Mouse (Mus musculus) kidney, postnatal 0 days (tissue): ENCODE results near the gene Ncbp2. TPM values are rescaled to one million over a fixed set of nuclear protein-coding genes. Genes with fewer than 3 reads are reported as not detected.
A peak's percentile ranks its signal among the peaks of the same experiment; 100 is the strongest.
"Not testable (repeated sequence)": the region's sequence is repeated elsewhere in the genome, so short reads cannot be mapped to it uniquely, and the experiment has no call there.

ENCODE experiments used
- ATAC-seq: fragments of 200-750 bp; cut with Nextera tagmentation; replicated peaks from 2 replicates; pipeline ENCODE4 v1.8.0; 2017; ENCODE audit warnings: low read depth, moderate number of reproducible peaks, moderate TSS enrichment, moderate library complexity; ENCODE audit not compliant: low FRiP score
- DNase-seq: peaks from one replicate; pipeline ENCODE4 v3.0.0-alpha.2; 2016; ENCODE audit warnings: low spot score
- H3K27ac ChIP-seq: fragments of 300-500 bp; sonication (generic); 2 replicates; pipeline ENCODE4 v1.5.1; 2014; ENCODE audit warnings: mild to moderate bottlenecking
- H3K27me3 ChIP-seq: fragments of 300-500 bp; sonication (generic); 2 replicates; pipeline ENCODE4 v1.6.1; 2014; ENCODE audit warnings: low read length, mixed read lengths; ENCODE audit not compliant: insufficient read depth
- H3K36me3 ChIP-seq: fragments of 300-500 bp; sonication (generic); 2 replicates; pipeline ENCODE4 v1.6.1; 2014; ENCODE audit warnings: low read length, mixed read lengths; ENCODE audit not compliant: insufficient read depth
- H3K4me1 ChIP-seq: fragments of 300-500 bp; sonication (generic); replicated peaks from 2 replicates; pipeline ENCODE4 v1.6.1; 2014; ENCODE audit warnings: antibody characterized with exemption, low read length, mixed read lengths; ENCODE audit not compliant: insufficient read depth
- H3K4me2 ChIP-seq: fragments of 300-500 bp; sonication (generic); 2 replicates; pipeline ENCODE4 v1.6.1; 2014; ENCODE audit warnings: mild to moderate bottlenecking, low read length, moderate library complexity, mixed read lengths
- H3K4me3 ChIP-seq: fragments of 300-500 bp; sonication (generic); replicated peaks from 2 replicates; pipeline ENCODE4 v1.5.1; 2014; ENCODE audit warnings: low read depth, low read length
- H3K9ac ChIP-seq: fragments of 300-500 bp; sonication (generic); 2 replicates; pipeline ENCODE4 v1.6.1; 2014; ENCODE audit warnings: low read depth, low read length
- H3K9me3 ChIP-seq: fragments of 300-500 bp; sonication (generic); replicated peaks from 2 replicates; pipeline ENCODE4 v1.6.1; 2016; ENCODE audit warnings: low read length, inconsistent platforms, mixed read lengths
- CTCF ChIP-seq: IDR thresholded peaks from 2 replicates; pipeline ENCODE4 v1.5.1; 2016; ENCODE audit warnings: antibody characterized with exemption, low read depth, mild to moderate bottlenecking, moderate library complexity
- WGBS: fragments of 180-500 bp; shearing (Covaris S2); extraction: QIAGEN DNeasy Blood & Tissue Kit; methylation state at CpG from one replicate; pipeline ENCODE4 v1.1.7; 2014; 5-methylcytosine and 5-hydroxymethylcytosine counted together
- polyA plus RNA-seq: library from polyadenylated mRNA; unstranded; fragments of >200 nt; fragmentation: Nextera tagmentation; extraction: Ambion mirVana; gene quantifications from 2 replicates; pipeline ENCODE4 v1.2.1, GENCODE M21; 2015

Ncbp2 gene
- polyA plus RNA-seq, 1 experiment from 2014 or later: 79.1 TPM

DNA sequence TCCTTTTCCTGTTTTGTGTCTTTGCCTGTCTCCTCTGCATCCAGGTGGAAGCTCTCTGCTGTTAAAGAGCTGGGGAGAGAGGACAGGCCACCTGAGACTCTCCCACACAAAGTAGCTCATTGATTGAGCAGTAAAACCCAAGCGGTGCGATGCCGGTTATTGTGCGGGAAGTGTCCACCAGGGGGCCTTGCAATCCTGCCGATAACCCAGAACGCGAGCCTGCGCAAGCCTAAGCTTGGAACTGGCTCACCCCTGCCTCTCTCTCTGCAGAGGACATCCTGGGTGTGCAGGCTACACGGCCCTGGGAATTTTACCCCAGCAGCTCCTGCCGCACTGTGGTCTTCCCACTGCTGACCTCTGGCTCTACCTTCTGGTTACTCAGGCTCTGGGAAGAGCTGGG, 4.3 kb upstream of the Ncbp2 start:
- Histone ChIP-seq H3K9me3 (no peaks in the 10 kb centered on the region), H3K4me3 (no peak overlapping the region), H3K9ac (no peak overlapping the region), H3K4me1 (peaks cover 11% of the 10 kb centered on the region), H3K36me3 (no peaks in the 10 kb centered on the region), H3K27ac (no peak overlapping the region), H3K4me2 (no peak overlapping the region), H3K27me3 (no peaks in the 10 kb centered on the region)
- DNase-seq (peak; percentile 86), ATAC-seq (peak; percentile 35; the same call in 1 of the 2 replicates)
- 3% methylated on average over 10 of the region's 10 CpGs for WGBS
- peak; percentile 83 for TF ChIP-seq CTCF

DNA sequence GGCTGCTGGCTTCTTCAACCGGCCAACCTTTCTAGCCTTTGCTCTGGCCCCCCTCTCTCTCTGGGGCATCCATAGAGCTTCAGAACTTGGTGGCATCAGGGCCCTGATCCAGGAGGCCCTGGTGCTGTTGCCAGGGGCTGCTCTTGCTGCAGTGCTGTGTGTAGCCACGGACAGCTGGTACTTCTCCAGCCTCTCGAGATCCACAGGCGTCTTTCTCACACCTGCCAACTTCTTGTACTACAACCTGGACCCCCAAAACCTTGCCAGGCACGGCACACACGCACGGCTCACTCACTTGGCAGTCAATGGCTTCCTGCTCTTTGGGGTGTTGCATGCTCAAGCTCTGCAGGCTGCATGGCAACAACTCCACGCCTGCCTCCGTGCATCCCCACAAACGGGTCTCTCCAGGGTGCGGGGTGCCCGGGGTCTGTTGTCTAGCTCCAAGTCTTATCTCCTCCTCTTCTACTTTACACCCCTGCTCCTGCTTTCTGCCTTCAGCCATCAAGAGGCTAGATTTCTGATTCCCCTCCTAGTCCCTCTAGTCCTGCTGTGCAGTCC, 3.5 kb upstream of the Ncbp2 start:
- Histone ChIP-seq H3K4me2 (no peak overlapping the region), H3K4me1 (peaks cover 11% of the 10 kb centered on the region), H3K36me3 (no peaks in the 10 kb centered on the region), H3K27ac (no peak overlapping the region), H3K4me3 (no peak overlapping the region), H3K9ac (no peak overlapping the region), H3K9me3 (no peaks in the 10 kb centered on the region), H3K27me3 (no peaks in the 10 kb centered on the region)
- ATAC-seq (no peak), DNase-seq (no peak)
- 92% methylated on average over 12 of the region's 12 CpGs for WGBS
- TF ChIP-seq CTCF: no peak

DNA sequence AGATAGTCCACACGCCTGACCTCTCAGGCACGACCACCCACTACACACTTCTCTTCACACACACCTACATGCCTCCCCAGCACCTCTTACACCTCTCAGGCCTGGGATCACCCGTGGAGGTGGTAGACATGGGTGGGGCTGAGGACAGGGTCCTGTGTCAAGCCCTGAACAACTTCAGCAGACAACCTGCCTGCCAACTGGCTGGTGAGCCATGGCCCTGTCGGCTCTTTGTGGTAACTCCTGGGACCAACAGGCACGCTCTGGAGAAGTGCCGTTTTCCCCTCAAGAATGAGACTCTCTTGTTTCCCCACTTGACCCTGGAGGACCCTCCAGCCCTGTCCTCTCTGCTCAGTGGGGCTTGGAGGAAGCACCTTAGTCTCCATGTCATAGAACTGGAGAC, 2.9 kb upstream of the Ncbp2 start:
- no peak overlapping the region for H3K4me3 ChIP-seq

DNA sequence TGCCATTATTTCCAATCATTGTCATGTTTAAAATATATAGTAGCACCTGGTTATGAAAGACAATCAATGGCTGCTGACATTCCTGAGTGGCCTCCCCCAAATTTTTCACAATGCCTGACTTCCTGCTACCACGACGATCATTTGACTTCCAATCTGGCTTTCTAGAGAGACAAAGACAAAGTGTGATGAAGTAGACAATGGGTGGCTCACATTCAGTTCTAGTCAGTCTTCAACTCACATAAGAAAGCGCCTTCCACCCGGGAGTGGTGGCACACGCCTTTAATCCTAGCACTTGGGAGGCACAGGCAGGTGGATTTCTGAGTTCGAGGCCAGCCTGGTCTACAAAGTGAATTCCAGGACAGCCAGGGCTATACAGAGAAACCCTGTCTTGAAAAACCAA, 2.3 kb upstream of the Ncbp2 start:
- not testable (repeated sequence) for ATAC-seq, H3K36me3 ChIP-seq, H3K9ac ChIP-seq, H3K4me2 ChIP-seq, H3K27ac ChIP-seq, H3K9me3 ChIP-seq, H3K27me3 ChIP-seq, DNase-seq, H3K4me3 ChIP-seq
- WGBS: 90% methylated on average over 6 of the region's 6 CpGs
- peaks cover 11% of the 10 kb centered on the region for H3K4me1 ChIP-seq

More for the DNA sequence above, 2.9 kb upstream of the Ncbp2 start:
- no peaks in the 10 kb centered on the region for H3K9me3 ChIP-seq
- DNase-seq: no peak
- H3K36me3 ChIP-seq: 0 out of 2 replicates have a peak, but pooled peaks cover 4% of the 10 kb centered on the region
- no peak for ATAC-seq
- WGBS: 87% methylated on average over 6 of the region's 6 CpGs
- H3K4me1 ChIP-seq: peaks cover 11% of the 10 kb centered on the region
- no peak overlapping the region for H3K4me2 ChIP-seq
- no peak overlapping the region for H3K27ac ChIP-seq
- no peak for TF ChIP-seq CTCF
- no peak overlapping the region for H3K9ac ChIP-seq
- H3K27me3 ChIP-seq: no peaks in the 10 kb centered on the region

DNA sequence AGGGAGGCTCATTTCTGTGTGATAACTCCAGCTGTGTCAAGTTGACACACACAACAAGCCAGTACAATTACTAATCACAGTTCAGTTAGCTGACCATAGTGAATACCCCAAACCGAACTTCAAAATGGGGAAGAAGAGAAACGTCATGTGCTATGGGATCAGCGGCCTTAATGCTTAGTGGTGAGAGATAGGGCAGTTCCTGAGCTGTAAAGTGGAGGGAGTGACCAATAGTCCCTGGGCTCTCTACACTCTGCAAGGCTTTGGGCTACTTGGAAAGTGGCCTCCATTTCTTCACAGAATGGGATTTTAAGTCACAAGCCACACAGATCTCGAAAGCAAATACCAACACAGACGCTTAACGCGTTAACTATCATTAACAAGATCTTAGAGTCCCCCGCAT, 980 bp upstream of the Ncbp2 start:
- H3K4me2 ChIP-seq: peak overlapping the region; percentile 87
- peak overlapping the region; percentile 84 for H3K9ac ChIP-seq
- WGBS: 25% methylated on average over 8 of the region's 8 CpGs
- no peak for TF ChIP-seq CTCF
- H3K27me3 ChIP-seq: no peaks in the 10 kb centered on the region
- H3K9me3 ChIP-seq: no peaks in the 10 kb centered on the region
- H3K36me3 ChIP-seq: 0 out of 2 replicates have a peak, but pooled peaks cover 6% of the 10 kb centered on the region
- no peak for ATAC-seq
- peak overlapping the region; percentile 84 for H3K4me3 ChIP-seq
- H3K4me1 ChIP-seq: peaks cover 11% of the 10 kb centered on the region
- DNase-seq: no peak
- H3K27ac ChIP-seq: peak overlapping the region; percentile 89; the same call in 1 of the 2 replicates

DNA sequence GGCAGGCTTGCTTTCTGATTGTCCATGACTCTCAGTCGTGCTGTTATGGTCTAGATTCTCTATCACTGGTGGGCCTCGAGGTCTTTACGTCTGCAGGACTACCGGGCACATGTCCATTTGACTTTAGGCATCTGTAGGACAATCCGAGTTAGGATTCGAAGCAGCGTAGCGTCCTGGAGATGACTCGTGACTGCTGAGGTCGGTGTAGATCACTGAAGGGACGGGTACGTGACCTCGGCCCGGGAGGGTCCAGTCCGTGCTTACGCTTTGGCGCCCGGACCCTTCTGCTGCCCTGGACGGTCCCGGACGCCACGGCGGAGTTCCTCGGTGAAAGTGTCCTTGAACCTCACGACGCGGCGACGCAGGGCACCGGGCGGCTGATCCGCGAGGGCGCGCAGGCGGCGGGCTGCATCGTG, 404 bp upstream of the Ncbp2 start:
- Histone ChIP-seq H3K9ac (peak overlapping the region; percentile 84), H3K9me3 (no peaks in the 10 kb centered on the region), H3K4me3 (peak overlapping the region; percentile 84), H3K4me2 (peak overlapping the region; percentile 87), H3K36me3 (0 out of 2 replicates have a peak, but pooled peaks cover 6% of the 10 kb centered on the region), H3K27ac (peak overlapping the region; percentile 89), H3K27me3 (no peaks in the 10 kb centered on the region), H3K4me1 (peaks cover 11% of the 10 kb centered on the region)
- TF ChIP-seq CTCF: no peak
- under 1% methylated on average over 38 of the region's 38 CpGs for WGBS
- ATAC-seq: peak; percentile 67; the same call in 1 of the 2 replicates
- DNase-seq: no peak

DNA sequence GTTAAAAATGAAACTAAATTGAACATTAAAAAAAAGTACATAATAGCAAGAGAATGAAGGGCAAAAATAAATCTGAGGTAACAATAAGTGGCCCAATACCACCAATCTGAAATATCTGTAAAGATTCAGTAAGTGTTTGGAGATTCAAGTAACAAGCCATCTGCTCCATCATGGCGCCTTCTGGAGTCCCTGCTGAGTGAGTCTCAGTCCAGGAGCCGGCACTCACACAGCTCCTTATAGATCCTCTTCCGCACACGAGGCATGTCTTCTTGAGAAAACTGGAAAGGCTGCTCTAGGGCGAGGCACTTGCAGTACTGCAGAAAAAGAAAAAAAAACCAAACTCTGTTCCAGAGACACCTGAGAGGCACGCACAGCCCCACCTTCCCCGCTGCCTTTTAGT, 14.9 kb downstream of the Ncbp2 start:
- H3K9ac ChIP-seq: no peak overlapping the region
- no peak overlapping the region for H3K27ac ChIP-seq
- H3K36me3 ChIP-seq: peaks cover 45% of the 10 kb centered on the region
- H3K9me3 ChIP-seq: no peaks in the 10 kb centered on the region
- no peaks in the 10 kb centered on the region for H3K4me1 ChIP-seq
- H3K4me2 ChIP-seq: no peak overlapping the region
- H3K4me3 ChIP-seq: no peak overlapping the region
- ATAC-seq (no peak), DNase-seq (no peak)
- H3K27me3 ChIP-seq: no peaks in the 10 kb centered on the region
- WGBS: 88% methylated on average over 7 of the region's 7 CpGs
- TF ChIP-seq CTCF: no peak
